Mouse (Mus musculus): ENCODE measurements at regions not wholly inside any gene's neighbourhood (a gene's known extent, or its start where the extent isn't known, plus 50 kb on each side); places are given as distances from the start of the nearest gene placed in this dataset.
"Not testable (repeated sequence)": the region's sequence is repeated elsewhere in the genome, so short reads cannot be mapped to it uniquely, and the experiment has no call there.

DNA sequence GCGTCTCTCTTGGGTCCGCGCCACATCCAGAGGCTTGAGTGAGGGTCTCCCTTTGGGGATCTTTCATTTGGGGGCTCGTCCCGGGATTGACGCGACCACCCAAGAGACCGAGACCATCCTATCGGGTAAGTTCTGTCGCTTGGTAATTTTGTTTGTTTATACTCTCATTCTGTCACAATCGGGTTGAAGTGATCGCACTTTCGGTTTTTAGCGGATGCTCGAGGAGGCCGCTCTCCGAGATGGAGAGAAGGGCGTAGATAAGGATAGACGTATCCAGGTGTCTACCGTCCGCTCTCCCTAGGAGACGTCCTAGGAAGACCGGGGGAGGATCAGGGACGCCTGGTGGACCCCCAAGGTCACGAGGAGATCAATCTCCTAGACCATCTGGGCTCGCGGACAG is 199.3 kb upstream of the Mrpl21 start:
- not testable (repeated sequence) for H3K27ac ChIP-seq (ENCODE audit: control insufficient read depth, low read depth, low read length)

DNA sequence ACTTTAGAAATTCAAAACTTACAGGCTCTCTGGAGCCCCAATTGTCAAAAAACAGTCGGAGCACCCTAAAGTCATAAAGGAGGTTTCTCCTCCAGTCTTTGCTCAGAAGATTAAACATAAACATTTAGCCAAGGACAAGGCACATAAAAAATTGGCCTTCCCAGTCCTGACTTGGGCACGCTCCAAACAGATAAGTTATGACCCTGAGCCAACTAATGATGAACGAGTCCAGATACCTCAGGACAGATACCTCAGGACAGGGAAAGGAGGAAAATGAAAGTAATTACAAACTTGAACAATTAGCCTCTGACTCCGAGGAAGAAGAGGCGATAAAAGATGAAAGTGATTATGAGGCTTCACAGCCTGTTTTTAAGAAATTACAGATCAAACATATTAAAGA is 190.9 kb upstream of the Mrpl21 start:
- H3K9ac ChIP-seq (ENCODE audit: control insufficient read depth, low read depth, low read length, poor library complexity, severe bottlenecking); DNase-seq (ENCODE audit: low read depth, low spot score); H3K4me1 ChIP-seq (ENCODE audit: control insufficient read depth in 1 of 2, insufficient read depth in 2 of 2, low read length in 2 of 2); H3K79me2 ChIP-seq (ENCODE audit: control insufficient read depth, insufficient read depth, low read length, poor library complexity); H3K27me3 ChIP-seq (ENCODE audit: control insufficient read depth in 1 of 2, insufficient read depth in 2 of 2, low read length in 2 of 2); H3K27ac ChIP-seq (ENCODE audit: control insufficient read depth, low read depth, low read length); H3K36me3 ChIP-seq (ENCODE audit: control insufficient read depth in 1 of 2, insufficient read depth in 2 of 2, low read length in 2 of 2); H3K9me3 ChIP-seq (replicated peaks; ENCODE audit: insufficient read depth, low read length); H3K4me3 ChIP-seq (ENCODE audit: control insufficient read depth in 1 of 2, insufficient read depth in 1 of 2, low read depth in 2 of 2, low read length in 2 of 2): not testable (repeated sequence)

More for the DNA sequence above, 199.3 kb upstream of the Mrpl21 start:
- H3K79me2 ChIP-seq (ENCODE audit: control insufficient read depth, insufficient read depth, low read length, poor library complexity); H3K36me3 ChIP-seq (ENCODE audit: control insufficient read depth in 1 of 2, insufficient read depth in 2 of 2, low read length in 2 of 2); H3K27me3 ChIP-seq (ENCODE audit: control insufficient read depth in 1 of 2, insufficient read depth in 2 of 2, low read length in 2 of 2); H3K9ac ChIP-seq (ENCODE audit: control insufficient read depth, low read depth, low read length, poor library complexity, severe bottlenecking); H3K4me1 ChIP-seq (ENCODE audit: control insufficient read depth in 1 of 2, insufficient read depth in 2 of 2, low read length in 2 of 2); H3K9me3 ChIP-seq (replicated peaks; ENCODE audit: insufficient read depth, low read length): not testable (repeated sequence)
- DNase-seq (ENCODE audit: low read depth, low spot score) = peak; percentile 23
- peak overlapping the region; percentile 39 to 56; a peak in 3 of 4 replicates for H3K4me3 ChIP-seq (ENCODE audit: control insufficient read depth in 1 of 2, insufficient read depth in 1 of 2, low read depth in 2 of 2, low read length in 2 of 2)

Data from MEL (cell line).